ENCODE assay signal across 17 mouse cellular contexts in the genomic region with DNA sequence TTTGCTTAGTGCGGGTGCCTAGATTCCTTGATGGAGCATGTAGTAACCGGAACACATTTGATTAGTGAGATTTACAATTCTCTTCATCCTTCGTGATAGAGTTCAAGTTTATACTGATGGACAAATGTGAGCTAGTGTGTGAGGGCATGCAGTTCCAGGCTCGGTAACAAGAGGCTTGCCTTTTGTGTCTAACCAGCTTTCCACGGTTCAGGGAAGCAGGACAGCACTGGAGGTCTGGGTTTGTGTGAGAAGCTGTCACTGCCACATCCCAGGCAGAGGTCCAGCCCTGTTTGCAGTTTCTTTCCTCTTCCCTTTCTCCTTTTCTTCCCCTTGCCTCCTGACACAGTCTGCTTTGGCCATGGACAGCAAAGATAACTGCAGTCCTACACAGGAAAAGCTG.
DNase-seq lines count a peak whose midpoint lies in the region; ATAC-seq and TF ChIP-seq lines count a peak whose summit lies in the region.
"Had no signal": no experiment of that assay in that cellular context is flagged by ENCODE, and none has a peak within 500 bp of the region (broad histone marks: within the 10 kb centered on the region; RNA-seq: fewer than 3 reads in every experiment).

No protein-coding gene starts in this region.

- WGBS in cerebellum, adult 2 months: 25% methylated on average over 5 of the region's 5 CpGs
- WGBS in forebrain, postnatal 0 days: 26% methylated on average over 5 of the region's 5 CpGs
- WGBS in midbrain, embryonic 14.5 days: 6% methylated on average over 5 of the region's 5 CpGs
- WGBS in liver, embryonic 11.5 days: 68% methylated on average over 5 of the region's 5 CpGs

- no peak overlapping the region for H3K4me2 ChIP-seq in forebrain, postnatal 0 days (ENCODE audit: low read depth)
- H3K4me2 ChIP-seq in midbrain, embryonic 14.5 days (ENCODE audit: low read length): peak overlapping the region; percentile 28
- no peak overlapping the region for H3K4me2 ChIP-seq in liver, embryonic 11.5 days
- H3K4me2 ChIP-seq: heart, embryonic 15.5 days; intestine, embryonic 15.5 days; lung, embryonic 14.5 days had no signal

- TF ChIP-seq CTCF in cerebellum, adult 2 months (IDR thresholded peaks at IDR 0.05; ENCODE audit: borderline replicate concordance, insufficient read depth, low read depth, low read length): no peak
- no peak for TF ChIP-seq CTCF in forebrain, postnatal 0 days (IDR thresholded peaks at IDR 0.05; ENCODE audit: low read depth)

- no peak overlapping the region for H3K4me3 ChIP-seq in cerebellum, adult 2 months (replicated peaks; ENCODE audit: insufficient read depth, low read depth, low read length)
- H3K4me3 ChIP-seq in forebrain, postnatal 0 days (ENCODE audit: low read depth, low read length): no peak overlapping the region
- H3K4me3 ChIP-seq in midbrain, embryonic 14.5 days (replicated peaks; ENCODE audit: low read depth, low read length): no peak overlapping the region
- no peak overlapping the region for H3K4me3 ChIP-seq in liver, embryonic 11.5 days (ENCODE audit: low read depth, low read length)
- H3K4me3 ChIP-seq: heart, embryonic 15.5 days; intestine, embryonic 15.5 days had no signal

- H3K9me3 ChIP-seq in forebrain, postnatal 0 days (ENCODE audit: low read length): no peaks in the 10 kb centered on the region
- no peaks in the 10 kb centered on the region for H3K9me3 ChIP-seq in midbrain, embryonic 14.5 days (ENCODE audit: control insufficient read depth, low read length)
- H3K9me3 ChIP-seq in liver, embryonic 11.5 days (ENCODE audit: control insufficient read depth, low read length): no peaks in the 10 kb centered on the region
- H3K9me3 ChIP-seq: heart, embryonic 15.5 days; intestine, embryonic 15.5 days had no signal

- peak; percentile 38; the same call in 1 of the 2 replicates for ATAC-seq in forebrain, postnatal 0 days
- ATAC-seq in midbrain, embryonic 14.5 days (ENCODE audit: low FRiP score, low TSS enrichment): no peak
- ATAC-seq in liver, embryonic 11.5 days (replicated peaks; ENCODE audit: low FRiP score): no peak
- ATAC-seq: intestine, embryonic 15.5 days had no signal

- DNase-seq in cerebellum, adult 2 months: no peak
- no peak for DNase-seq in cerebellum, adult 8-10 months
- peak; percentile 33 for DNase-seq in Muller cell, postnatal 12 days (ENCODE audit: inconsistent ontology term)
- no peak for DNase-seq in forebrain, postnatal 0 days
- DNase-seq in midbrain, embryonic 14.5 days: peak; percentile 62
- no peak for DNase-seq in adrenal gland, postnatal 25 days
- DNase-seq in gastrocnemius, postnatal 14 days: no peak
- DNase-seq in liver, embryonic 11.5 days (ENCODE audit: low spot score): no peak
- DNase-seq: adrenal gland, postnatal 10 days; cerebellum, adult 11-12 months; gastrocnemius, postnatal 36 days; kidney, postnatal 25 days; layer of hippocampus, postnatal 36 days; lung, embryonic 14.5 days; spleen, adult 18-20 months had no signal

- H3K36me3 ChIP-seq in forebrain, postnatal 0 days (ENCODE audit: insufficient read depth): no peaks in the 10 kb centered on the region
- no peaks in the 10 kb centered on the region for H3K36me3 ChIP-seq in midbrain, embryonic 14.5 days (ENCODE audit: control insufficient read depth, insufficient read depth, low read length)
- no peaks in the 10 kb centered on the region for H3K36me3 ChIP-seq in liver, embryonic 11.5 days (ENCODE audit: control insufficient read depth, insufficient read depth, low read length)
- H3K36me3 ChIP-seq: heart, embryonic 15.5 days; intestine, embryonic 15.5 days had no signal

- TF ChIP-seq POLR2A in cerebellum, adult 2 months (IDR thresholded peaks at IDR 0.05; ENCODE audit: borderline replicate concordance, insufficient read depth, low read length): no peak

- no peak overlapping the region for H3K9ac ChIP-seq in forebrain, postnatal 0 days
- peak overlapping the region; percentile 21; the same call in 1 of the 2 replicates for H3K9ac ChIP-seq in midbrain, embryonic 14.5 days (replicated peaks; ENCODE audit: low read length)
- H3K9ac ChIP-seq in liver, embryonic 11.5 days (ENCODE audit: low read depth, low read length): no peak overlapping the region
- H3K9ac ChIP-seq: heart, embryonic 15.5 days; intestine, embryonic 15.5 days; lung, embryonic 14.5 days had no signal

- no peaks in the 10 kb centered on the region for H3K27me3 ChIP-seq in cerebellum, adult 2 months (ENCODE audit: control insufficient read depth, insufficient read depth, low read length)
- no peaks in the 10 kb centered on the region for H3K27me3 ChIP-seq in forebrain, postnatal 0 days (ENCODE audit: insufficient read depth, low read length)
- H3K27me3 ChIP-seq in midbrain, embryonic 14.5 days (ENCODE audit: control insufficient read depth, insufficient read depth, low read length): no peaks in the 10 kb centered on the region
- no peaks in the 10 kb centered on the region for H3K27me3 ChIP-seq in liver, embryonic 11.5 days (replicated peaks; ENCODE audit: control insufficient read depth, insufficient read depth, low read length)
- H3K27me3 ChIP-seq: heart, embryonic 15.5 days; intestine, embryonic 15.5 days had no signal

- peak overlapping the region; percentile 7; the same call in 1 of the 2 replicates for H3K27ac ChIP-seq in cerebellum, adult 2 months (ENCODE audit: insufficient read depth, low read length)
- 0 out of 2 replicates have a peak overlapping the region, but pooled peaks have one; percentile 2 for H3K27ac ChIP-seq in forebrain, postnatal 0 days (ENCODE audit: low read depth, low read length)
- H3K27ac ChIP-seq in midbrain, embryonic 14.5 days (replicated peaks; ENCODE audit: low read depth, low read length): 0 out of 2 replicates have a peak overlapping the region, but pooled peaks have one; percentile 38
- no peak overlapping the region for H3K27ac ChIP-seq in liver, embryonic 11.5 days (ENCODE audit: low read depth, low read length)
- H3K27ac ChIP-seq: heart, embryonic 15.5 days; intestine, embryonic 15.5 days had no signal

- peaks cover 5% of the 10 kb centered on the region; the same call in 1 of the 2 replicates for H3K4me1 ChIP-seq in cerebellum, adult 2 months (ENCODE audit: control insufficient read depth, insufficient read depth, low read length)
- no peaks in the 10 kb centered on the region for H3K4me1 ChIP-seq in forebrain, postnatal 0 days (ENCODE audit: insufficient read depth)
- peaks cover 14% of the 10 kb centered on the region for H3K4me1 ChIP-seq in midbrain, embryonic 14.5 days (ENCODE audit: control insufficient read depth, insufficient read depth, low read length)
- H3K4me1 ChIP-seq in liver, embryonic 11.5 days (replicated peaks; ENCODE audit: control insufficient read depth, insufficient read depth, low read length): no peaks in the 10 kb centered on the region
- H3K4me1 ChIP-seq: heart, embryonic 15.5 days; intestine, embryonic 15.5 days had no signal

- intact Hi-C loops in gastrocnemius, postnatal 14 days (cut with DNase I; ENCODE audit: low total_unique reads): no loop called here

Comparison
In these comparisons a context has a peak if more than half of its experiments do, and no peak if none do; other contexts are left out.
1. DNase-seq: peak in Muller cell, postnatal 12 days (single experiment) and midbrain, embryonic 14.5 days (single experiment); none in cerebellum, adult 2 months (0 of 2), cerebellum, adult 8-10 months (single experiment), forebrain, postnatal 0 days (single experiment), adrenal gland, postnatal 25 days (single experiment), gastrocnemius, postnatal 14 days (single experiment) and liver, embryonic 11.5 days (single experiment).